Mouse (Mus musculus) forebrain, embryonic 13.5 days (tissue): ENCODE data around the gene Trim58. TPM values are rescaled to one million over a fixed set of nuclear protein-coding genes. Genes with fewer than 3 reads are reported as not detected.

Experiments used
- ATAC-seq: fragments of 200-750 bp; cut with Nextera tagmentation; 2 replicates; pipeline ENCODE4 v1.8.0; 2017
- H3K27ac ChIP-seq: fragments of 300-500 bp; sonication (generic); 2 replicates; pipeline ENCODE4 v1.5.1; 2015; ENCODE audit warnings: inconsistent platforms, mild to moderate bottlenecking, moderate library complexity
- H3K27me3 ChIP-seq: fragments of 300-500 bp; sonication (generic); 2 replicates; pipeline ENCODE4 v1.6.1; 2015; ENCODE audit warnings: mild to moderate bottlenecking, inconsistent platforms
- H3K36me3 ChIP-seq: fragments of 300-500 bp; sonication (generic); 2 replicates; pipeline ENCODE4 v1.6.1; 2015; ENCODE audit warnings: mild to moderate bottlenecking, inconsistent platforms; ENCODE audit not compliant: poor library complexity, severe bottlenecking
- H3K4me1 ChIP-seq: fragments of 300-500 bp; sonication (generic); 2 replicates; pipeline ENCODE4 v1.6.1; 2015; ENCODE audit warnings: inconsistent platforms
- H3K4me2 ChIP-seq: fragments of 300-500 bp; sonication (generic); 2 replicates; pipeline ENCODE4 v1.6.1; 2015; ENCODE audit warnings: inconsistent platforms, mild to moderate bottlenecking, moderate library complexity
- H3K4me3 ChIP-seq: fragments of 300-500 bp; sonication (generic); 2 replicates; pipeline ENCODE4 v1.5.1; 2015; ENCODE audit warnings: mild to moderate bottlenecking, inconsistent platforms
- H3K9ac ChIP-seq: fragments of 300-500 bp; sonication (generic); 2 replicates; pipeline ENCODE4 v1.6.1; 2015; ENCODE audit warnings: mild to moderate bottlenecking, inconsistent platforms
- H3K9me3 ChIP-seq: fragments of 300-500 bp; sonication (generic); replicated peaks from 2 replicates; pipeline ENCODE4 v1.6.1; 2016; ENCODE audit warnings: inconsistent platforms
- WGBS: fragments of 180-500 bp; shearing (Covaris S2); methylation state at CpG from one replicate; pipeline ENCODE4 v1.1.7; 2015; 5-methylcytosine and 5-hydroxymethylcytosine counted together
- polyA plus RNA-seq: library from polyadenylated mRNA; unstranded; fragments of >200 nt; fragmentation: Nextera tagmentation; extraction: Ambion mirVana; gene quantifications from 2 replicates; pipeline ENCODE4 v1.2.1, GENCODE M21; 2015

Trim58 gene
- 0.10 TPM in 1 of 2 replicates, not detected in the other for polyA plus RNA-seq

GRCm38 (mm10) chr11:58640272-58640867 is at the start of gene Trim58:
Gene Trim58, plus strand, starts transcription at chr11:58640465.
- Histone ChIP-seq H3K9me3 (no peaks in the 10 kb centered on the region), H3K9ac (peak within 1 kb of the TSS; percentile 62), H3K4me1 (peaks cover 10% of the 10 kb centered on the region), H3K27ac (no peak within 1 kb of the TSS), H3K4me2 (peak within 1 kb of the TSS; percentile 88), H3K36me3 (no peaks in the 10 kb centered on the region), H3K27me3 (peaks cover 27% of the 10 kb centered on the region), H3K4me3 (peak within 1 kb of the TSS; percentile 43)
- ATAC-seq = 0 out of 2 replicates have a peak, but pooled peaks have one; percentile 33
- WGBS = 2% methylated on average over 34 of the region's 34 CpGs

- Histone ChIP-seq H3K4me1 (no peaks in the 10 kb centered on the region), H3K27me3 (no peaks in the 10 kb centered on the region), H3K4me2 (no peak within 1 kb of the TSS), H3K36me3 (no peaks in the 10 kb centered on the region), H3K4me3 (no peak within 1 kb of the TSS), H3K27ac (no peak within 1 kb of the TSS), H3K9me3 (no peaks in the 10 kb centered on the region), H3K9ac (no peak within 1 kb of the TSS)
- ATAC-seq = no peak
- WGBS = 85% methylated on average over 6 of the region's 6 CpGs
Measured at GRCm38 (mm10) chr11:58594814-58595213, 45.5 kb upstream of the Trim58 start, which contains the start of gene Olfr324. Gene Olfr324, plus strand, starts transcription at chr11:58595114.

GRCm38 (mm10) chr11:58597837-58598236 is 42.4 kb upstream of the Trim58 start:
- no peak overlapping the region for H3K4me3 ChIP-seq
- no peaks in the 10 kb centered on the region for H3K9me3 ChIP-seq
- no peaks in the 10 kb centered on the region for H3K27me3 ChIP-seq
- H3K4me1 ChIP-seq = no peaks in the 10 kb centered on the region
- H3K4me2 ChIP-seq = no peak overlapping the region
- ATAC-seq = no peak
- WGBS = 92% methylated on average over 13 of the region's 13 CpGs
- no peak overlapping the region for H3K27ac ChIP-seq
- no peaks in the 10 kb centered on the region for H3K36me3 ChIP-seq
- H3K9ac ChIP-seq = no peak overlapping the region

- no peak overlapping the region for H3K9ac ChIP-seq
- H3K36me3 ChIP-seq = no peaks in the 10 kb centered on the region
- ATAC-seq = no peak
- H3K9me3 ChIP-seq = no peaks in the 10 kb centered on the region
- H3K27me3 ChIP-seq = no peaks in the 10 kb centered on the region
- H3K4me2 ChIP-seq = no peak overlapping the region
- H3K4me3 ChIP-seq = no peak overlapping the region
- no peak overlapping the region for H3K27ac ChIP-seq
- H3K4me1 ChIP-seq = no peaks in the 10 kb centered on the region
Measured at GRCm38 (mm10) chr11:58602062-58602461, 38.2 kb upstream of the Trim58 start.

GRCm38 (mm10) chr11:58602800-58603560 is 37.3 kb upstream of the Trim58 start:
- Histone ChIP-seq H3K27ac (no peak overlapping the region), H3K27me3 (no peaks in the 10 kb centered on the region), H3K4me2 (no peak overlapping the region), H3K4me3 (no peak overlapping the region), H3K9ac (no peak overlapping the region), H3K9me3 (no peaks in the 10 kb centered on the region), H3K36me3 (no peaks in the 10 kb centered on the region), H3K4me1 (no peaks in the 10 kb centered on the region)
- 87% methylated on average over 6 of the region's 6 CpGs for WGBS
- ATAC-seq = no peak

- H3K4me2 ChIP-seq = no peak overlapping the region
- H3K36me3 ChIP-seq = no peaks in the 10 kb centered on the region
- H3K27ac ChIP-seq = no peak overlapping the region
- no peak overlapping the region for H3K4me3 ChIP-seq
- no peaks in the 10 kb centered on the region for H3K4me1 ChIP-seq
- no peaks in the 10 kb centered on the region for H3K27me3 ChIP-seq
- ATAC-seq = no peak
- 66% methylated on average over 2 of the region's 2 CpGs for WGBS
- no peak overlapping the region for H3K9ac ChIP-seq
- no peaks in the 10 kb centered on the region for H3K9me3 ChIP-seq
Measured at GRCm38 (mm10) chr11:58604688-58605087, 35.6 kb upstream of the Trim58 start.

- H3K27me3 ChIP-seq = no peaks in the 10 kb centered on the region
- H3K4me2 ChIP-seq = no peak overlapping the region
- 89% methylated on average over 3 of the region's 3 CpGs for WGBS
- no peak overlapping the region for H3K4me3 ChIP-seq
- no peak overlapping the region for H3K27ac ChIP-seq
- ATAC-seq = no peak
- H3K36me3 ChIP-seq = no peaks in the 10 kb centered on the region
- H3K9me3 ChIP-seq = no peaks in the 10 kb centered on the region
- no peak overlapping the region for H3K9ac ChIP-seq
- H3K4me1 ChIP-seq = no peaks in the 10 kb centered on the region
Measured at GRCm38 (mm10) chr11:58605228-58605627, 35.0 kb upstream of the Trim58 start.

- WGBS = 88% methylated on average over 12 of the region's 12 CpGs
Measured at GRCm38 (mm10) chr11:58606177-58606919, 33.9 kb upstream of the Trim58 start.

GRCm38 (mm10) chr11:58607030-58607429 is 33.2 kb upstream of the Trim58 start:
- Histone ChIP-seq H3K4me3 (no peak overlapping the region), H3K27ac (no peak overlapping the region), H3K9ac (no peak overlapping the region), H3K36me3 (no peaks in the 10 kb centered on the region), H3K4me2 (no peak overlapping the region), H3K27me3 (no peaks in the 10 kb centered on the region), H3K9me3 (no peaks in the 10 kb centered on the region), H3K4me1 (no peaks in the 10 kb centered on the region)
- ATAC-seq = no peak
- WGBS = 89% methylated on average over 6 of the region's 6 CpGs

More at GRCm38 (mm10) chr11:58606177-58606919, 33.9 kb upstream of the Trim58 start:
- Histone ChIP-seq H3K27me3 (no peaks in the 10 kb centered on the region), H3K27ac (no peak overlapping the region), H3K4me1 (no peaks in the 10 kb centered on the region), H3K4me2 (no peak overlapping the region), H3K36me3 (no peaks in the 10 kb centered on the region), H3K9ac (no peak overlapping the region), H3K4me3 (no peak overlapping the region), H3K9me3 (no peaks in the 10 kb centered on the region)
- no peak for ATAC-seq

- 80% methylated on average over 3 of the region's 3 CpGs for WGBS
- Histone ChIP-seq H3K36me3 (no peaks in the 10 kb centered on the region), H3K9me3 (no peaks in the 10 kb centered on the region), H3K27me3 (no peaks in the 10 kb centered on the region), H3K4me3 (no peak overlapping the region), H3K4me2 (no peak overlapping the region), H3K27ac (no peak overlapping the region), H3K9ac (no peak overlapping the region), H3K4me1 (no peaks in the 10 kb centered on the region)
- no peak for ATAC-seq
Measured at GRCm38 (mm10) chr11:58613359-58613758, 26.9 kb upstream of the Trim58 start.

- no peaks in the 10 kb centered on the region for H3K27me3 ChIP-seq
Measured at GRCm38 (mm10) chr11:58614526-58614925, 25.7 kb upstream of the Trim58 start.

GRCm38 (mm10) chr11:58615975-58616374 is 24.3 kb upstream of the Trim58 start, which contains the start of gene 2210407C18Rik:
Gene 2210407C18Rik, minus strand, starts transcription at chr11:58616075.
- WGBS = 87% methylated on average over 4 of the region's 4 CpGs
- Histone ChIP-seq H3K27me3 (no peaks in the 10 kb centered on the region), H3K27ac (no peak within 1 kb of the TSS), H3K9ac (no peak within 1 kb of the TSS), H3K9me3 (no peaks in the 10 kb centered on the region), H3K4me2 (no peak within 1 kb of the TSS), H3K4me1 (no peaks in the 10 kb centered on the region), H3K4me3 (no peak within 1 kb of the TSS), H3K36me3 (no peaks in the 10 kb centered on the region)
- no peak for ATAC-seq

More at GRCm38 (mm10) chr11:58614526-58614925, 25.7 kb upstream of the Trim58 start:
- no peak overlapping the region for H3K9ac ChIP-seq
- no peak overlapping the region for H3K4me2 ChIP-seq
- no peaks in the 10 kb centered on the region for H3K9me3 ChIP-seq
- no peaks in the 10 kb centered on the region for H3K36me3 ChIP-seq
- H3K27ac ChIP-seq = no peak overlapping the region
- H3K4me1 ChIP-seq = no peaks in the 10 kb centered on the region
- ATAC-seq = no peak
- H3K4me3 ChIP-seq = no peak overlapping the region
